Mouse (Mus musculus): ENCODE data around the gene Olfm2. TPM values are rescaled to one million over a fixed set of nuclear protein-coding genes. Genes with fewer than 3 reads are reported as not detected.
"Not testable (repeated sequence)": the region's sequence is repeated elsewhere in the genome, so short reads cannot be mapped to it uniquely, and the experiment has no call there.

The Olfm2 gene
- polyA plus RNA-seq, 1 experiment from 2014 or later: 4.1 TPM

GRCm38 (mm10) chr9:20694721-20695235 is 51.4 kb downstream of the Olfm2 start:
- Histone ChIP-seq H3K9me3 (ENCODE audit: control insufficient read depth) (no peaks in the 10 kb centered on the region), H3K4me2 (replicated peaks; ENCODE audit: low read depth) (peak overlapping the region; percentile 56), H3K36me3 (ENCODE audit: control insufficient read depth, insufficient read depth) (no peaks in the 10 kb centered on the region), H3K9ac (ENCODE audit: low read depth, low read length) (no peak overlapping the region), H3K4me3 (ENCODE audit: low read depth, low read length) (peak overlapping the region; percentile 24), H3K27ac (ENCODE audit: low read depth, low read length) (no peak overlapping the region), H3K27me3 (replicated peaks; ENCODE audit: control insufficient read depth, insufficient read depth, low read length) (0 out of 2 replicates have a peak, but pooled peaks cover 7% of the 10 kb centered on the region), H3K4me1 (replicated peaks; ENCODE audit: control insufficient read depth, insufficient read depth, low read length) (no peaks in the 10 kb centered on the region)
- 7% methylated on average over 25 of the region's 25 CpGs for WGBS
- no peak for TF ChIP-seq CTCF (IDR thresholded peaks at IDR 0.05; ENCODE audit: low read depth)
- no peak for ATAC-seq

- Histone ChIP-seq H3K9me3 (ENCODE audit: control insufficient read depth) (no peaks in the 10 kb centered on the region), H3K9ac (ENCODE audit: low read depth, low read length) (no peak overlapping the region), H3K27ac (ENCODE audit: low read depth, low read length) (no peak overlapping the region), H3K4me2 (replicated peaks; ENCODE audit: low read depth) (no peak overlapping the region), H3K4me1 (replicated peaks; ENCODE audit: control insufficient read depth, insufficient read depth, low read length) (no peaks in the 10 kb centered on the region), H3K4me3 (ENCODE audit: low read depth, low read length) (no peak overlapping the region), H3K27me3 (replicated peaks; ENCODE audit: control insufficient read depth, insufficient read depth, low read length) (0 out of 2 replicates have a peak, but pooled peaks cover 7% of the 10 kb centered on the region), H3K36me3 (ENCODE audit: control insufficient read depth, insufficient read depth) (no peaks in the 10 kb centered on the region)
- ATAC-seq: no peak
- TF ChIP-seq CTCF (IDR thresholded peaks at IDR 0.05; ENCODE audit: low read depth): no peak
- 86% methylated on average over 3 of the region's 3 CpGs for WGBS
Observed at GRCm38 (mm10) chr9:20692863-20693262, 53.3 kb downstream of the Olfm2 start.

- not testable (repeated sequence) for ATAC-seq; H3K36me3 ChIP-seq (ENCODE audit: control insufficient read depth, insufficient read depth); H3K4me1 ChIP-seq (replicated peaks; ENCODE audit: control insufficient read depth, insufficient read depth, low read length); H3K9me3 ChIP-seq (ENCODE audit: control insufficient read depth); H3K27ac ChIP-seq (ENCODE audit: low read depth, low read length); H3K27me3 ChIP-seq (replicated peaks; ENCODE audit: control insufficient read depth, insufficient read depth, low read length); H3K4me3 ChIP-seq (ENCODE audit: low read depth, low read length); H3K4me2 ChIP-seq (replicated peaks; ENCODE audit: low read depth); H3K9ac ChIP-seq (ENCODE audit: low read depth, low read length)
- 74% methylated on average over 2 of the region's 2 CpGs for WGBS
Observed at GRCm38 (mm10) chr9:20690449-20690848, 55.7 kb downstream of the Olfm2 start.

- no peak overlapping the region for H3K27ac ChIP-seq (ENCODE audit: low read depth, low read length)
- H3K4me3 ChIP-seq (ENCODE audit: low read depth, low read length): no peak overlapping the region
- no peak for TF ChIP-seq CTCF (IDR thresholded peaks at IDR 0.05; ENCODE audit: low read depth)
- 0 out of 2 replicates have a peak, but pooled peaks cover 7% of the 10 kb centered on the region for H3K27me3 ChIP-seq (replicated peaks; ENCODE audit: control insufficient read depth, insufficient read depth, low read length)
- no peak overlapping the region for H3K9ac ChIP-seq (ENCODE audit: low read depth, low read length)
- no peak overlapping the region for H3K4me2 ChIP-seq (replicated peaks; ENCODE audit: low read depth)
- no peak for ATAC-seq
- no peaks in the 10 kb centered on the region for H3K4me1 ChIP-seq (replicated peaks; ENCODE audit: control insufficient read depth, insufficient read depth, low read length)
- H3K9me3 ChIP-seq (ENCODE audit: control insufficient read depth): no peaks in the 10 kb centered on the region
- no peaks in the 10 kb centered on the region for H3K36me3 ChIP-seq (ENCODE audit: control insufficient read depth, insufficient read depth)
- WGBS: 6% methylated on average over 4 of the region's 4 CpGs
Observed at GRCm38 (mm10) chr9:20689913-20690312, 56.2 kb downstream of the Olfm2 start.

GRCm38 (mm10) chr9:20689403-20689802 is 56.7 kb downstream of the Olfm2 start:
- no peak overlapping the region for H3K27ac ChIP-seq (ENCODE audit: low read depth, low read length)
- no peaks in the 10 kb centered on the region for H3K36me3 ChIP-seq (ENCODE audit: control insufficient read depth, insufficient read depth)
- H3K27me3 ChIP-seq (replicated peaks; ENCODE audit: control insufficient read depth, insufficient read depth, low read length): 0 out of 2 replicates have a peak, but pooled peaks cover 5% of the 10 kb centered on the region
- WGBS: 38% methylated on average over 1 of the region's 1 CpGs
- no peaks in the 10 kb centered on the region for H3K4me1 ChIP-seq (replicated peaks; ENCODE audit: control insufficient read depth, insufficient read depth, low read length)
- H3K4me3 ChIP-seq (ENCODE audit: low read depth, low read length): no peak overlapping the region
- H3K9ac ChIP-seq (ENCODE audit: low read depth, low read length): no peak overlapping the region
- ATAC-seq: no peak
- no peak overlapping the region for H3K4me2 ChIP-seq (replicated peaks; ENCODE audit: low read depth)
- TF ChIP-seq CTCF (IDR thresholded peaks at IDR 0.05; ENCODE audit: low read depth): no peak
- no peaks in the 10 kb centered on the region for H3K9me3 ChIP-seq (ENCODE audit: control insufficient read depth)

GRCm38 (mm10) chr9:20685081-20685861 is 60.9 kb downstream of the Olfm2 start:
- no peak for TF ChIP-seq CTCF (IDR thresholded peaks at IDR 0.05; ENCODE audit: low read depth)
- ATAC-seq: no peak
- 58% methylated on average over 17 of the region's 17 CpGs for WGBS

More at GRCm38 (mm10) chr9:20685081-20685861, 60.9 kb downstream of the Olfm2 start:
- no peak overlapping the region for H3K4me3 ChIP-seq (ENCODE audit: low read depth, low read length)
- no peaks in the 10 kb centered on the region for H3K9me3 ChIP-seq (ENCODE audit: control insufficient read depth)
- H3K9ac ChIP-seq (ENCODE audit: low read depth, low read length): no peak overlapping the region
- H3K4me1 ChIP-seq (replicated peaks; ENCODE audit: control insufficient read depth, insufficient read depth, low read length): no peaks in the 10 kb centered on the region
- no peak overlapping the region for H3K27ac ChIP-seq (ENCODE audit: low read depth, low read length)
- no peaks in the 10 kb centered on the region for H3K27me3 ChIP-seq (replicated peaks; ENCODE audit: control insufficient read depth, insufficient read depth, low read length)
- H3K36me3 ChIP-seq (ENCODE audit: control insufficient read depth, insufficient read depth): no peaks in the 10 kb centered on the region
- H3K4me2 ChIP-seq (replicated peaks; ENCODE audit: low read depth): no peak overlapping the region

Measured in intestine, postnatal 0 days (tissue).